Mouse (Mus musculus) spleen, adult 12 weeks (tissue): ENCODE results near the gene Ddn.
A peak's percentile ranks its signal among the peaks of the same experiment; 100 is the strongest.

Experiments
- DNase-seq: peaks from one replicate; pipeline ENCODE4 v3.0.0; 2022; ENCODE audit warnings: low spot score

Ddn gene

GRCm38 (mm10) chr15:98772511-98773211, 36.6 kb downstream of the Ddn start:
- no peak for DNase-seq

GRCm38 (mm10) chr15:98771813-98772425, 37.4 kb downstream of the Ddn start:
- DNase-seq = no peak

- DNase-seq = no peak
These were observed 41.0 kb downstream of the Ddn start for GRCm38 (mm10) chr15:98768259-98768658.

GRCm38 (mm10) chr15:98765929-98766328, 43.4 kb downstream of the Ddn start:
- no peak for DNase-seq

- peak; percentile 83 for DNase-seq
These were observed 46.4 kb downstream of the Ddn start, which contains the start of gene Arf3 for GRCm38 (mm10) chr15:98762670-98763529. Arf3 (minus strand) TSS chr15:98763214.

- no peak for DNase-seq
These were observed 47.1 kb downstream of the Ddn start for GRCm38 (mm10) chr15:98762201-98762621.

- DNase-seq = no peak
These were observed 55.2 kb downstream of the Ddn start for GRCm38 (mm10) chr15:98754125-98754524.
